Mouse (Mus musculus) ES-Bruce4 (cell line): ENCODE results near the gene Ric3.

Experiments used
- CTCF ChIP-seq: IDR thresholded peaks from one replicate; pipeline ENCODE4 v1.8.1; 2011; ENCODE audit warnings: low read depth, low read length
- EP300 ChIP-seq: IDR thresholded peaks from 2 replicates; pipeline ENCODE4 v1.6.1; 2011; ENCODE audit warnings: low read depth, low read length; ENCODE audit not compliant: insufficient read depth
- POLR2A ChIP-seq: IDR thresholded peaks from one replicate; pipeline ENCODE4 v1.8.1; 2011; ENCODE audit warnings: low read length; ENCODE audit not compliant: insufficient read depth

- no peak for TF ChIP-seq CTCF
- TF ChIP-seq POLR2A, result no peak
- no peak for TF ChIP-seq EP300
These were observed 14.1 kb upstream of the Ric3 start for GRCm38 (mm10) chr7:109097203-109097602.
